Mouse (Mus musculus): ENCODE data around the gene Enpp7.

GRCm38 (mm10) chr11:118992781-118993180 is 4.8 kb downstream of the Enpp7 start:
- no peak for TF ChIP-seq CTCF (IDR thresholded peaks at IDR 0.05; ENCODE audit: insufficient read depth, low read depth, low read length)
- TF ChIP-seq POLR2A (IDR thresholded peaks at IDR 0.05; ENCODE audit: insufficient read depth, low read depth, low read length): no peak
